Mouse (Mus musculus) embryonic fibroblast, embryonic 13.5 days (primary cell): ENCODE measurements at regions not wholly inside any gene's neighbourhood (a gene's known extent, or its start where the extent isn't known, plus 50 kb on each side); places are given as distances from the start of the nearest gene placed in this dataset.

ENCODE experiments used
- H3K27ac ChIP-seq: 2 replicates; pipeline ENCODE4 v1.5.1; 2012; ENCODE audit warnings: low read length, control low read depth, inconsistent platforms; ENCODE audit not compliant: insufficient read depth
- H3K4me1 ChIP-seq: 2 replicates; pipeline ENCODE4 v1.6.1; 2011; ENCODE audit warnings: low read length; ENCODE audit not compliant: control insufficient read depth, insufficient read depth
- H3K4me3 ChIP-seq: 2 replicates; pipeline ENCODE4 v1.5.1; 2011; ENCODE audit warnings: mild to moderate bottlenecking, control low read depth, low read length; ENCODE audit not compliant: insufficient read depth
- CTCF ChIP-seq: IDR thresholded peaks from 2 replicates; pipeline ENCODE4 v1.5.1; 2011; ENCODE audit warnings: mild to moderate bottlenecking, control low read depth, low read length, moderate library complexity, borderline replicate concordance; ENCODE audit not compliant: insufficient read depth
- POLR2A ChIP-seq: IDR thresholded peaks from 2 replicates; pipeline ENCODE4 v1.6.1; 2011; ENCODE audit warnings: low read depth, mild to moderate bottlenecking, control low read depth, low read length, moderate library complexity

GRCm38 (mm10) chr3:18695113-18695792 lies 747.0 kb downstream of the Cypt12 start:
- Histone ChIP-seq H3K4me3 (no peak overlapping the region), H3K27ac (no peak overlapping the region), H3K4me1 (no peaks in the 10 kb centered on the region)
- TF ChIP-seq CTCF (no peak), POLR2A (no peak)

GRCm38 (mm10) chr3:18696981-18697660 lies 748.9 kb downstream of the Cypt12 start:
- TF ChIP-seq POLR2A: no peak
- TF ChIP-seq CTCF: no peak
- H3K4me3 ChIP-seq: no peak overlapping the region
- H3K27ac ChIP-seq: no peak overlapping the region
- H3K4me1 ChIP-seq: no peaks in the 10 kb centered on the region

- Histone ChIP-seq H3K27ac (no peak overlapping the region), H3K4me1 (no peaks in the 10 kb centered on the region), H3K4me3 (no peak overlapping the region)
- no peak for TF ChIP-seq POLR2A
- TF ChIP-seq CTCF: no peak
These were observed 749.9 kb downstream of the Cypt12 start for GRCm38 (mm10) chr3:18698106-18698505.

GRCm38 (mm10) chr3:18705165-18705564 lies 757.0 kb downstream of the Cypt12 start:
- no peak overlapping the region for H3K27ac ChIP-seq
- 0 out of 2 replicates have a peak, but pooled peaks cover 2% of the 10 kb centered on the region for H3K4me1 ChIP-seq
- no peak overlapping the region for H3K4me3 ChIP-seq
- TF ChIP-seq POLR2A (no peak), CTCF (no peak)

GRCm38 (mm10) chr3:18705756-18706155 lies 757.5 kb downstream of the Cypt12 start:
- TF ChIP-seq POLR2A: no peak
- TF ChIP-seq CTCF: no peak
- 0 out of 2 replicates have a peak, but pooled peaks cover 2% of the 10 kb centered on the region for H3K4me1 ChIP-seq
- H3K4me3 ChIP-seq: no peak overlapping the region

GRCm38 (mm10) chr3:18706356-18706755 lies 758.1 kb downstream of the Cypt12 start:
- TF ChIP-seq CTCF: no peak
- TF ChIP-seq POLR2A: no peak
- Histone ChIP-seq H3K27ac (no peak overlapping the region), H3K4me1 (0 out of 2 replicates have a peak, but pooled peaks cover 2% of the 10 kb centered on the region), H3K4me3 (no peak overlapping the region)

More at GRCm38 (mm10) chr3:18705756-18706155, 757.5 kb downstream of the Cypt12 start:
- no peak overlapping the region for H3K27ac ChIP-seq

GRCm38 (mm10) chr3:18707730-18708129 lies 759.5 kb downstream of the Cypt12 start:
- Histone ChIP-seq H3K4me3 (no peak overlapping the region), H3K4me1 (0 out of 2 replicates have a peak, but pooled peaks cover 2% of the 10 kb centered on the region), H3K27ac (no peak overlapping the region)
- TF ChIP-seq CTCF: no peak
- TF ChIP-seq POLR2A: no peak

GRCm38 (mm10) chr3:18711661-18712060 lies 763.5 kb downstream of the Cypt12 start:
- no peaks in the 10 kb centered on the region for H3K4me1 ChIP-seq
- no peak overlapping the region for H3K27ac ChIP-seq
- H3K4me3 ChIP-seq: no peak overlapping the region
- TF ChIP-seq POLR2A (no peak), CTCF (no peak)

- H3K4me3 ChIP-seq: no peak overlapping the region
- no peak for TF ChIP-seq CTCF
- no peak for TF ChIP-seq POLR2A
- H3K27ac ChIP-seq: no peak overlapping the region
- no peaks in the 10 kb centered on the region for H3K4me1 ChIP-seq
These were observed 765.8 kb downstream of the Cypt12 start for GRCm38 (mm10) chr3:18713986-18714385.

- H3K4me1 ChIP-seq: no peaks in the 10 kb centered on the region
- no peak for TF ChIP-seq POLR2A
- TF ChIP-seq CTCF: no peak
These were observed 766.9 kb downstream of the Cypt12 start for GRCm38 (mm10) chr3:18714968-18715630.

More at GRCm38 (mm10) chr3:18714968-18715630, 766.9 kb downstream of the Cypt12 start:
- H3K27ac ChIP-seq: no peak overlapping the region
- H3K4me3 ChIP-seq: no peak overlapping the region
